Mouse (Mus musculus): ENCODE measurements at regions not wholly inside any gene's neighbourhood (a gene's known extent, or its start where the extent isn't known, plus 50 kb on each side); places are given as distances from the start of the nearest gene placed in this dataset.

GRCm38 (mm10) chr1:35850566-35851085, 217.6 kb upstream of the Hs6st1 start:
- in situ Hi-C loops (cut with MboI; ENCODE audit: unreplicated experiment in 2 of 2): no loop called here

DNA sequence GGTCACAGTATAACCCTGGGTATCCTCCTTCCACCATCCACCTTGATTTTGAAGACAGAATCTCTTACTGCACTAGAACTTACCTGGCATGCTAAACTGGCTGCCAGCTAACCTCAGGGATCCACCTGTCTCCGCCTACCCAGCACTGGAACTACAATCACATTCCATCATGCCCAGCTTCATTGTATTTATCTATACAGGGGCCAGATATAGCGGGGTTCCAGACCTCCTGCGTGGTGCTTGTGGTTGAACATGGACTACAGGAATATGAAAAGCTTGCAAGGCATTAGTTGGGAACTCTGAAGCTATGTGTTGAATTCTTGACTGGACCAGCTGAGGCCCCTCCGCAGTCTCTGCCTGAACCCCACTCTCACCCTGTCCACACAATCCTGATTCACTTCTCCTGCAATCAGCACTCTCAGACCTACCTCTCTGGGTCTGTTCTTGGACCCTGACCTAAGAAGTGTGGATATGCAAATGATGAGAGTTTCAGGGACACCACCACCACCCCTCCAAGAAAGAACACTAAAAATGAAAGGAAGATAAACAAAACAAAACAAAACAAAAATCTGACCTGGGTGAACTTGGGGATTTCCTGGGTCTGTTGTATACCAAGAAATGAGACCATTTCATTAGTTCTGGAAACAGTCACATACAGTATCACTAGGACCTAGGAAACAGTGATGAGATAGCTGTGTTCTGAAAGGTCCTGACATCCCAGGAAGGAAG, 216.4 kb upstream of the Hs6st1 start:
- in situ Hi-C loops (cut with MboI; ENCODE audit: unreplicated experiment in 2 of 2): no loop called here

DNA sequence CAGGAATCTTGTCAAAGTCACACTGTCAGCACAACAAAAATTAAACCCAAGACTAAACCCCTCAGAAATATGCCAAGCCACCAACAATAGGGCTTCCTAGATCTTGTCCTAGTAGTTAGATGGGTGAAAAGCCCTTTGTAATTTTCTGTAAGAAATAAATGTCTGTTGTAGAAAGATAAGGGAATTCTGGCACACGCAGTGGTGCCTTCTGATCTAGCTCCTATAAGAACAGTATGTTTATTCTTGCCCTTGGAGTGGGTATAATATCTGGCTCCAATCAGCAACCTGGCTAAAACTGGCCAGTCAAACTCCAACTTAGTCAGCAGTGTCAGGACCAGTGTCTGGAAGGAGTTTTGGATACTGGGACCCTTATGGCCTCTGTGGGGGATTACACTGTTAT, 215.2 kb upstream of the Hs6st1 start:
- in situ Hi-C loops (cut with MboI; ENCODE audit: unreplicated experiment in 2 of 2): no loop called here

DNA sequence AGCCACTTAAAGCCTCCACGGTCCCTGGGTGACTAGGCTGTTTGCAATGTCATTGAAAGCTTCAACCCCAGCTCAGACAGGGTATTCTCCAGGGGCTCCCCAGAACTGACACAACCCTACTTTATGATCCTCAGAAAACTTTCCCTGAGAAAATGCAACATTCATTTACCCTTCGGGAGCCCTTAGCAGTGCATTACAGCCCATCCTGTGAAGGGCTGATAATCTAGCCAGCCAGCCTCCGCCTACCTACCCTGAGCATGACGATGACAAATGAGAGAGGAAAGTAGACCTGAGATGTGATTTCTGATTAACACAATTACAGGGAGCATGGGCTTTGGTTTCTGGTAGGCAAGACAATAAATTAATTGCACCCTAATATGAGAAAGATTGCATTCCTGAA, 212.6 kb upstream of the Hs6st1 start:
- in situ Hi-C loops (cut with MboI; ENCODE audit: unreplicated experiment in 2 of 2): no loop called here

DNA sequence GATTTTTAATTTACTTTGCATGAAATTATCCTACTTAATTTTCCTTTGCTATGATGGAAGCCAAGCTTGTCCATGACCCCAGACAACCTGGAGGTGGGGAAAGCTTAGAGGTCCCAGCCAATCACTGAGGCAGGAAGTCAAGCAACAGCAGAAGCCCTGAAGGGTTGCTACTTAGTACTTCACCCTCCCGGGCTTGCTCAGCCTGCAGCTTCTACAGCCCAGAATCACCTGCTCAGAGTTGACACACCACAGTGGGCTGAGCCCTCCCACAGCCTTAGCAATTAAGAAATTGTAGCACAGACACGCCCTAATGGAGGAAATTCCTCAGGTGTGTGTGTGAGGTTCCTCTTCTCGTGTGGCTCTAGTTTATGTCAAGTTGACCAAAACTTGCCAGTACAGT, 209.9 kb upstream of the Hs6st1 start:
- in situ Hi-C loops (cut with MboI; ENCODE audit: unreplicated experiment in 2 of 2): no loop called here

GRCm38 (mm10) chr1:35860779-35861178, 207.4 kb upstream of the Hs6st1 start:
- in situ Hi-C loops (cut with MboI; ENCODE audit: unreplicated experiment in 2 of 2): no loop called here

- in situ Hi-C loops (cut with MboI; ENCODE audit: unreplicated experiment in 2 of 2): no loop called here
These were observed 206.0 kb upstream of the Hs6st1 start for GRCm38 (mm10) chr1:35862196-35862595.

DNA sequence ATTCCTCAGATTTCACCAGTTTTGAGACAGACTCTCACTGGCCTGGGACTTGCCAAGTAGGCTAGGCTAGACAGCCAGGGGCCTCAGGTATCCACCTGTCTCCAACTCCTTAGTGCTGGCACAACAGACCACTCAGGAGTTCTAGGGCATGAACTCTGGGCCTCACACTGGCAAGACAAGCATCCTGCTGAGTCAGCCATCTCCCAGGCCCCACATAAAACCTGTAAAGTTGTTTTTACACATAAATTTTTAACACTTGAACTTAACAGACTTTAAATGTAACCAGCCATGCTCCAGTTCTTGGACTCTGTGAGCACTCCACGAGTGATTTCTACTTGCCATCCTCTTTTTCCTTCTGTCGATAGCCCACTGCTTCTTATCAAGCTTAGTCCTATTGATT, 205.5 kb upstream of the Hs6st1 start:
- in situ Hi-C loops (cut with MboI; ENCODE audit: unreplicated experiment in 2 of 2): no loop called here

DNA sequence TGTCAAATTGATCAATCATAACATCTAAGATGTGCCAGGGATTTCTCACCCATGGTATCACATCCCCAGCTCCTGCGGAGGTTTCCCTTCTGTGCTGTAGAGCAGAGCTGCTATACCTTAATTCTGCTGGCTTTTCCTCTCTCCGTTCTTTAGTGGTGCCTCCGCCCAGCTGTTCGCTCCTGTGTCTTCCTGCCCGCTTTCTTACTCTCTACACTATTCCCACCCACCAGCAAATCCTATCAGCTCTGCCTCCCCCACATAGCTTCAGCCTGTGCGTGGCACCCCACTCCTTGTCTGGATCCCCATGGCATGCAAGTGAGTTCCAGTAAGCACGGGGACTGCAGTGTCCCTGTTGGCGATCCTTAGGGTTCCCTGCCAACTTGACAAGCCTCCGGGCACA, 204.0 kb upstream of the Hs6st1 start:
- in situ Hi-C loops (cut with MboI; ENCODE audit: unreplicated experiment in 2 of 2): no loop called here

- in situ Hi-C loops (cut with MboI; ENCODE audit: unreplicated experiment in 2 of 2): no loop called here
These were observed 202.9 kb upstream of the Hs6st1 start for GRCm38 (mm10) chr1:35865263-35865662.

DNA sequence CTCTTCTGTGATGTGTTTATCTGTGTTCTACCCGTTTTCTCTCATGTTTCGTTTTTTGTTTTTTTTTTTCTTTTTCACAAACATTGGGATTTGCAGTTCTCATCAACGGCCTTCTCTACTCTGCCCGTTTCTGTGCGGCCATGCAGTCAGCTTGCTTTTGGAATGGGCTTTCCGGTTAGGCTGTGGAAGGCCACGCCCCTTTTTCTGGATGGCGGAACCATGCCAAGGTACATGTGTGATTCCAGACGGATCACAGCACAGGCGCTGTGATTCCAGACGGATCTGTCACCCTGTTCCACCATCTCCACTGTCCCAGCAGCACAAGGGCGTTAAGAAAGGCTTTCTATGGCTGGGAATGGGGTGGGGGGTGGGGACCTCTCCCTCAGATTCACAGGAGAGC, 201.6 kb upstream of the Hs6st1 start:
- in situ Hi-C loops (cut with MboI; ENCODE audit: unreplicated experiment in 2 of 2): no loop called here

GRCm38 (mm10) chr1:35869381-35870143, 198.6 kb upstream of the Hs6st1 start:
- in situ Hi-C loops (cut with MboI; ENCODE audit: unreplicated experiment in 2 of 2): no loop called here

DNA sequence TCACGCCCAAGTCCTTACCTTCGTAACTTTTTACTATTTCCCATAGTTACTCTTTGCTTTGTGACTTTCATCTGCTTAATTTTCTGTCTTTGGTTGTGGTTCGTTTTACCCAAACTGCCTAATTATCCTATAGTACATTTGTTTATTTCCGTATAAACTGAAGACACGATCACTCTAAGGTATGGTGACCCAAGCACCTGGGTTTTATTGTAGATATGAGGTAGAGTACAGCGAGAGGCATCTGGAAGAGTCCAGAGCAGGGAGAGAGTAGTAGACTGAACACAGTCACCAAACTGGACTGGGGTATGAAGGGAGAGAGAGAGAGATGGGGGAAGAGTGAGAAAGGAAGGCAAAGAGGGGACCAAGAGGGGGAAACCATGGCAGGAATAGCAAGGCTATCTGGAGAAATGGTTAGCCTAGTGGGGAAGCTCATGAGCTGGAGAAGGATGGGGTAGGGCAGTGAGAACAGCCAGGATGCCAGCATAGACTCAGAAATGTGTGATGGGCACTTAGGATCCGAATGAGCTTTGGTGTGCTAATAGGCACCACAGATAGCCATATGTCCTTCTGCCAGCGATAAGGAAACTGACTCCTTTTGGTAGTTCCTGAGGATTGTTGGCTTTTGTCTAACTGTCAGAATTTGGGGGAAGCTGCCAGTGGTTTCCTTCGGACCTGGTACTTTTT, 197.9 kb upstream of the Hs6st1 start:
- in situ Hi-C loops (cut with MboI; ENCODE audit: unreplicated experiment in 2 of 2): no loop called here

GRCm38 (mm10) chr1:35873038-35873437, 195.2 kb upstream of the Hs6st1 start:
- in situ Hi-C loops (cut with MboI; ENCODE audit: unreplicated experiment in 2 of 2): no loop called here

GRCm38 (mm10) chr1:35875210-35875811, 192.9 kb upstream of the Hs6st1 start:
- in situ Hi-C loops (cut with MboI; ENCODE audit: unreplicated experiment in 2 of 2): no loop called here

- in situ Hi-C loops (cut with MboI; ENCODE audit: unreplicated experiment in 2 of 2): no loop called here
These were observed 189.8 kb upstream of the Hs6st1 start for GRCm38 (mm10) chr1:35878426-35878825.

- in situ Hi-C loops (cut with MboI; ENCODE audit: unreplicated experiment in 2 of 2): no loop called here
These were observed 188.7 kb upstream of the Hs6st1 start for GRCm38 (mm10) chr1:35879388-35880093.

- in situ Hi-C loops (cut with MboI; ENCODE audit: unreplicated experiment in 2 of 2): no loop called here
These were observed 187.5 kb upstream of the Hs6st1 start for GRCm38 (mm10) chr1:35880562-35881265.

DNA sequence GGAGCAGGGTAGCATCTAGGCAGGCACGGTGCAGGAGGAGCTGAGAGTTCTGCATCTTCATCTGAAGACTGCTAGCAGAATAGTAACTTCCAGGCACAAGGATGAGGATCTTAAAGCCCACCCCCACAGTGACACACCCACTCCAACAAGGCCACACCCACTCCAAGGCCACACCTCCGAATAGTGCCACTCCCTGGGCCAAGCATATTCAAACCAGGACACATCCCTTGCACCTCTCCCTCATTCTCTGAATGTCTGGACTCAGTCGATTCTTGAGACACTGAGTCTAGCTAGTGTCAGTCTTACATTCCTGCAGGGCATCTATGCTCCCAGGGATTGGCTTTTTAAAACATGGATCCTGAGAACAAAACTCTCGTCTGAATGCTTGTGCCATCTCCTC, 186.7 kb upstream of the Hs6st1 start:
- in situ Hi-C loops (cut with MboI; ENCODE audit: unreplicated experiment in 2 of 2): no loop called here

DNA sequence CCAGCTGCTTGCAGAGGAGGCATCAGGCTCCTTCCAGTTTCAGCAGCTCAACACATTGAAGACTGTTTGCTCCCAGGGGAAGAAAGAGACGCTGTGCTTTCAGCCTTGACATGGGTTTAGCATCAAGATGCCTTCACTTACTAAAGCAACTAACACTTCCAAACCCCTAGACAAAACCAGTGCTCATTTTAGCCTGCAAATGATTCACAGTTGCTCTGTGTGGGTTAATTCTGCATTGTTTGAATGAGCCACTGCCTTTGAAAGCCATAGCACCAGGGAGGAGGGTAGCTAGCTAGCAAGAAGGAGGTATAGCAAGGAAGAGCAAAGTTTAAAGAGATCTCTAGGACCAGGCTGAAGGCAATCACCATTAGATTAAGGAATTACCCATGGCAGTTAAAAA, 186.1 kb upstream of the Hs6st1 start:
- in situ Hi-C loops (cut with MboI; ENCODE audit: unreplicated experiment in 2 of 2): no loop called here

All from v-Abl transformed pro-B cells (cell line).